Mouse (Mus musculus): ENCODE measurements around the gene Mkrn1. TPM values are rescaled to one million over a fixed set of nuclear protein-coding genes. Genes with fewer than 3 reads are reported as not detected.
A peak's percentile ranks its signal among the peaks of the same experiment; 100 is the strongest.

The Mkrn1 gene
- polyA plus RNA-seq, 1 experiment from 2014 or later = 100 TPM

GRCm38 (mm10) chr6:39398342-39398741, 21.9 kb downstream of the Mkrn1 start:
- no peak for ATAC-seq (replicated peaks; ENCODE audit: extremely low read depth, insufficient read depth, low FRiP score)
- Histone ChIP-seq H3K4me2 (ENCODE audit: low read depth, low read length) (no peak overlapping the region), H3K36me3 (ENCODE audit: control insufficient read depth, insufficient read depth) (0 out of 2 replicates have a peak, but pooled peaks cover 2% of the 10 kb centered on the region), H3K27ac (ENCODE audit: low read length) (no peak overlapping the region), H3K9me3 (replicated peaks; ENCODE audit: control insufficient read depth, low read length) (no peaks in the 10 kb centered on the region), H3K4me3 (ENCODE audit: low read length) (no peak overlapping the region), H3K9ac (ENCODE audit: low read length) (no peak overlapping the region), H3K4me1 (ENCODE audit: control insufficient read depth, insufficient read depth, low read length) (no peaks in the 10 kb centered on the region), H3K27me3 (ENCODE audit: control insufficient read depth, insufficient read depth, low read length) (no peaks in the 10 kb centered on the region)
- WGBS = 85% methylated on average over 9 of the region's 9 CpGs

DNA sequence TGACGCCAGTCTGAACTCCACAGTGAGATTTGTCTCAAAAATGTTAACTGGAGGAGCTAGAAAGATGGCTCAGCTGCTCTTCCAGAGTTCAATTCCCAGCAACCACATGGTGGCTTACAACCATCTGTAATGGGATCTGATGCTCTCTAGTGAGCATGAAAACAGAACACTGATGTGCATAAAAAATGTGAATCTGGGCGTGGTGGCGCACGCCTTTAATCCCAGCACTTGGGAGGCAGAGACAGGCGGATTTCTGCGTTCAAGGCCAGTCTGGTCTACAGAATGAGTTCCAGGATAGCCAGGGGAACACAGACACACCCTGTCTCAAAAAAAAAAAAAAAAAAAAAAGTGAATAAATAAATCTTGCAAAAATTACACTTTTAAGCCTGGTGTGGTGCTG, 23.2 kb downstream of the Mkrn1 start:
- Histone ChIP-seq H3K4me2 (ENCODE audit: low read depth, low read length) (no peak overlapping the region), H3K9ac (ENCODE audit: low read length) (no peak overlapping the region), H3K27me3 (ENCODE audit: control insufficient read depth, insufficient read depth, low read length) (no peaks in the 10 kb centered on the region), H3K9me3 (replicated peaks; ENCODE audit: control insufficient read depth, low read length) (no peaks in the 10 kb centered on the region), H3K4me3 (ENCODE audit: low read length) (no peak overlapping the region), H3K27ac (ENCODE audit: low read length) (no peak overlapping the region), H3K4me1 (ENCODE audit: control insufficient read depth, insufficient read depth, low read length) (no peaks in the 10 kb centered on the region), H3K36me3 (ENCODE audit: control insufficient read depth, insufficient read depth) (0 out of 2 replicates have a peak, but pooled peaks cover 2% of the 10 kb centered on the region)
- ATAC-seq (replicated peaks; ENCODE audit: extremely low read depth, insufficient read depth, low FRiP score) = no peak
- 93% methylated on average over 6 of the region's 6 CpGs for WGBS

DNA sequence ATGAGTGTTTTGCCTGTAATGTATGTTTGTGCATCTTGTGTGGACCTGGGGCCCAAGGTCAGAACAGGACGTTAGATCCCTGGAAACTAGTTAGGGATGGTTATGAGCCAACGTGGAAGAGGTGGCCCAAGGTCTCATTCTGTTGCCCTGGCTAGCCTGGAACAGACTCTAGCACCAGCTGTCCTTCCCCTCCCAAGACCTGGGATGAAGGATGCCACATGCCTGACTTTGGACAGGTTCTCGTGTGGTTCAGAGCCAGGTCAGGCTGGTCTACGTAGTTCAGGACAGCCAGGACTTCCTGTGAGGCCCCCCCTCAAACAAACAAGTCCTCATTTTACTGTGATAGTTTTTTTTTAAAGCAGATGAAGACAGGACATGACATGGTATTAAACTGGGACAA, 24.3 kb downstream of the Mkrn1 start:
- no peaks in the 10 kb centered on the region for H3K4me1 ChIP-seq (ENCODE audit: control insufficient read depth, insufficient read depth, low read length)
- 0 out of 2 replicates have a peak, but pooled peaks cover 2% of the 10 kb centered on the region for H3K36me3 ChIP-seq (ENCODE audit: control insufficient read depth, insufficient read depth)
- H3K27me3 ChIP-seq (ENCODE audit: control insufficient read depth, insufficient read depth, low read length) = no peaks in the 10 kb centered on the region
- H3K9me3 ChIP-seq (replicated peaks; ENCODE audit: control insufficient read depth, low read length) = no peaks in the 10 kb centered on the region
- no peak for ATAC-seq (replicated peaks; ENCODE audit: extremely low read depth, insufficient read depth, low FRiP score)
- WGBS = 73% methylated on average over 4 of the region's 4 CpGs
- H3K4me2 ChIP-seq (ENCODE audit: low read depth, low read length) = no peak overlapping the region
- no peak overlapping the region for H3K4me3 ChIP-seq (ENCODE audit: low read length)
- no peak overlapping the region for H3K27ac ChIP-seq (ENCODE audit: low read length)
- H3K9ac ChIP-seq (ENCODE audit: low read length) = no peak overlapping the region

- WGBS = 81% methylated on average over 4 of the region's 4 CpGs
- H3K27me3 ChIP-seq (ENCODE audit: control insufficient read depth, insufficient read depth, low read length) = no peaks in the 10 kb centered on the region
Measured at GRCm38 (mm10) chr6:39395471-39395870, 24.8 kb downstream of the Mkrn1 start.

GRCm38 (mm10) chr6:39389988-39390387, 30.3 kb downstream of the Mkrn1 start:
- H3K4me1 ChIP-seq (ENCODE audit: control insufficient read depth, insufficient read depth, low read length) = no peaks in the 10 kb centered on the region
- no peak overlapping the region; the same call in 1 of the 2 replicates for H3K9ac ChIP-seq (ENCODE audit: low read length)
- H3K36me3 ChIP-seq (ENCODE audit: control insufficient read depth, insufficient read depth) = no peaks in the 10 kb centered on the region
- no peaks in the 10 kb centered on the region for H3K27me3 ChIP-seq (ENCODE audit: control insufficient read depth, insufficient read depth, low read length)
- H3K27ac ChIP-seq (ENCODE audit: low read length) = no peak overlapping the region
- no peak for ATAC-seq (replicated peaks; ENCODE audit: extremely low read depth, insufficient read depth, low FRiP score)
- H3K4me3 ChIP-seq (ENCODE audit: low read length) = no peak overlapping the region
- no peak overlapping the region for H3K4me2 ChIP-seq (ENCODE audit: low read depth, low read length)
- no peaks in the 10 kb centered on the region for H3K9me3 ChIP-seq (replicated peaks; ENCODE audit: control insufficient read depth, low read length)
- WGBS = 87% methylated on average over 2 of the region's 2 CpGs

More at GRCm38 (mm10) chr6:39395471-39395870, 24.8 kb downstream of the Mkrn1 start:
- H3K9ac ChIP-seq (ENCODE audit: low read length) = no peak overlapping the region
- H3K4me3 ChIP-seq (ENCODE audit: low read length) = no peak overlapping the region
- no peaks in the 10 kb centered on the region for H3K9me3 ChIP-seq (replicated peaks; ENCODE audit: control insufficient read depth, low read length)
- no peaks in the 10 kb centered on the region for H3K4me1 ChIP-seq (ENCODE audit: control insufficient read depth, insufficient read depth, low read length)
- H3K36me3 ChIP-seq (ENCODE audit: control insufficient read depth, insufficient read depth) = 0 out of 2 replicates have a peak, but pooled peaks cover 2% of the 10 kb centered on the region
- H3K4me2 ChIP-seq (ENCODE audit: low read depth, low read length) = no peak overlapping the region
- H3K27ac ChIP-seq (ENCODE audit: low read length) = no peak overlapping the region
- ATAC-seq (replicated peaks; ENCODE audit: extremely low read depth, insufficient read depth, low FRiP score) = no peak

DNA sequence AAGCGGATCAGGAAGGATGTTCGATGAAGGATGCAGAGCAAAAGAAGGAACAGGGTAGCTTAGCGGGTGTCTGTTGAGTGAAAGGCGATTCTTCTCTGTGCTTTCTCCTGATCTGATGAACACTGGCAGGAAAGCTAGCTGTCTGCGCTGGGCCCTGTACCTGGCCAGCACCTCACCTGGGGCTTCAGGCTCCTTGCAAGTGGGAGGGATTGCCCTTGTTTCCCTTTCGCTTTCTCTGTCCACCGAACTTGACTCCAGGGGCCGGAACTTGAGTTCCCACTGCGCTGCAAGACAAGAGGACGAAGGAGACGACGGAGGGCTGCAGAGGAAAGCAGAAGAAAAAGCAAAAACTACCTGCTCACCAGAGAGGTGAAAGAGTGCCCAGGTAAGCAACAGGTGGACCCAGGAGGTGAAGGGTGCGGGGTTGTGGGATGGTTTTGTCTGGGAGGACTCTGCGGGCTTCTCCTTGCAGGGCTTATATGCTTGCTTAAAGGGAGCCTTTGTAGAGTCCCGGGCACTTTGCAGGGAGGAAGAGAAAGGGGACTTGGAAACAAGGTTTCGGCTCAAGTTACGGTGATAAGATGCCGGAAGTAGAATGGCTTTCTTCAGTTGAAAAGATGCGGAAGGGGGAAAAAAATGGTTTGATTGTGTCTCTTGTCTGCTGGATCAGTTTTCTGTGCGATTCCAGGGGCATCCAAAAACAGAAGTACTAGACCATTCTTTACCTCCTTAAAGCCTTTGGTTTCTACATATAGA, 39.0 kb downstream of the Mkrn1 start, which contains the start of gene Rab19:
Rab19 (plus strand) TSS at position 51 of the 756 bp plus-strand sequence.
- peak within 1 kb of the TSS; percentile 92 for H3K4me2 ChIP-seq (ENCODE audit: low read depth, low read length)
- H3K4me3 ChIP-seq (ENCODE audit: low read length) = peak within 1 kb of the TSS; percentile 60
- peak within 1 kb of the TSS; percentile 74 for H3K9ac ChIP-seq (ENCODE audit: low read length)
- 4% methylated on average over 20 of the region's 20 CpGs for WGBS
- no peaks in the 10 kb centered on the region; the same call in 1 of the 2 replicates for H3K27me3 ChIP-seq (ENCODE audit: control insufficient read depth, insufficient read depth, low read length)
- no peak for ATAC-seq (replicated peaks; ENCODE audit: extremely low read depth, insufficient read depth, low FRiP score)
- no peaks in the 10 kb centered on the region for H3K36me3 ChIP-seq (ENCODE audit: control insufficient read depth, insufficient read depth)
- peaks cover 16% of the 10 kb centered on the region for H3K4me1 ChIP-seq (ENCODE audit: control insufficient read depth, insufficient read depth, low read length)
- H3K9me3 ChIP-seq (replicated peaks; ENCODE audit: control insufficient read depth, low read length) = no peaks in the 10 kb centered on the region
- H3K27ac ChIP-seq (ENCODE audit: low read length) = 0 out of 2 replicates have a peak within 1 kb of the TSS, but pooled peaks have one; percentile 34

GRCm38 (mm10) chr6:39380276-39380675, 40.0 kb downstream of the Mkrn1 start:
- H3K4me2 ChIP-seq (ENCODE audit: low read depth, low read length) = no peak overlapping the region

GRCm38 (mm10) chr6:39379749-39380148, 40.5 kb downstream of the Mkrn1 start:
- Histone ChIP-seq H3K4me1 (ENCODE audit: control insufficient read depth, insufficient read depth, low read length) (peaks cover 18% of the 10 kb centered on the region), H3K27ac (ENCODE audit: low read length) (peak overlapping the region; percentile 32; the same call in 1 of the 2 replicates), H3K36me3 (ENCODE audit: control insufficient read depth, insufficient read depth) (no peaks in the 10 kb centered on the region), H3K9ac (ENCODE audit: low read length) (no peak overlapping the region), H3K9me3 (replicated peaks; ENCODE audit: control insufficient read depth, low read length) (no peaks in the 10 kb centered on the region), H3K4me2 (ENCODE audit: low read depth, low read length) (no peak overlapping the region), H3K27me3 (ENCODE audit: control insufficient read depth, insufficient read depth, low read length) (no peaks in the 10 kb centered on the region; the same call in 1 of the 2 replicates), H3K4me3 (ENCODE audit: low read length) (no peak overlapping the region)
- WGBS = 63% methylated on average over 8 of the region's 8 CpGs
- ATAC-seq (replicated peaks; ENCODE audit: extremely low read depth, insufficient read depth, low FRiP score) = no peak

More at GRCm38 (mm10) chr6:39380276-39380675, 40.0 kb downstream of the Mkrn1 start:
- Histone ChIP-seq H3K4me3 (ENCODE audit: low read length) (no peak overlapping the region), H3K9ac (ENCODE audit: low read length) (no peak overlapping the region), H3K27ac (ENCODE audit: low read length) (no peak overlapping the region), H3K27me3 (ENCODE audit: control insufficient read depth, insufficient read depth, low read length) (no peaks in the 10 kb centered on the region; the same call in 1 of the 2 replicates), H3K4me1 (ENCODE audit: control insufficient read depth, insufficient read depth, low read length) (peaks cover 18% of the 10 kb centered on the region), H3K9me3 (replicated peaks; ENCODE audit: control insufficient read depth, low read length) (no peaks in the 10 kb centered on the region), H3K36me3 (ENCODE audit: control insufficient read depth, insufficient read depth) (no peaks in the 10 kb centered on the region)
- 82% methylated on average over 3 of the region's 3 CpGs for WGBS
- no peak for ATAC-seq (replicated peaks; ENCODE audit: extremely low read depth, insufficient read depth, low FRiP score)

GRCm38 (mm10) chr6:39379224-39379623, 41.0 kb downstream of the Mkrn1 start:
- H3K4me3 ChIP-seq (ENCODE audit: low read length) = no peak overlapping the region
- no peak overlapping the region for H3K9ac ChIP-seq (ENCODE audit: low read length)
- no peaks in the 10 kb centered on the region for H3K36me3 ChIP-seq (ENCODE audit: control insufficient read depth, insufficient read depth)
- WGBS = 44% methylated on average over 4 of the region's 4 CpGs
- no peak overlapping the region; the same call in 1 of the 2 replicates for H3K27ac ChIP-seq (ENCODE audit: low read length)
- no peaks in the 10 kb centered on the region; the same call in 1 of the 2 replicates for H3K27me3 ChIP-seq (ENCODE audit: control insufficient read depth, insufficient read depth, low read length)
- H3K4me1 ChIP-seq (ENCODE audit: control insufficient read depth, insufficient read depth, low read length) = peaks cover 18% of the 10 kb centered on the region
- no peak for ATAC-seq (replicated peaks; ENCODE audit: extremely low read depth, insufficient read depth, low FRiP score)
- no peak overlapping the region for H3K4me2 ChIP-seq (ENCODE audit: low read depth, low read length)
- no peaks in the 10 kb centered on the region for H3K9me3 ChIP-seq (replicated peaks; ENCODE audit: control insufficient read depth, low read length)
